Mouse (Mus musculus) neural tube, embryonic 14.5 days (tissue): ENCODE data around the gene Iqcg. TPM values are rescaled to one million over a fixed set of nuclear protein-coding genes. Genes with fewer than 3 reads are reported as not detected.
"Not testable (repeated sequence)": the region's sequence is repeated elsewhere in the genome, so short reads cannot be mapped to it uniquely, and the experiment has no call there.

ENCODE experiments used
- ATAC-seq: fragments of 200-750 bp; cut with Nextera tagmentation; 2 replicates; pipeline ENCODE4 v1.8.0; 2017; ENCODE audit warnings: low read depth, mild to moderate bottlenecking, moderate TSS enrichment, moderate library complexity
- H3K27ac ChIP-seq: fragments of 300-500 bp; sonication (generic); 2 replicates; pipeline ENCODE4 v1.5.1; 2014; ENCODE audit warnings: low read depth, mild to moderate bottlenecking, control low read depth, low read length, moderate library complexity, mixed read lengths
- H3K27me3 ChIP-seq: fragments of 300-500 bp; sonication (generic); 2 replicates; pipeline ENCODE4 v1.6.1; 2014; ENCODE audit warnings: low read length; ENCODE audit not compliant: control insufficient read depth, insufficient read depth
- H3K36me3 ChIP-seq: fragments of 300-500 bp; sonication (generic); 2 replicates; pipeline ENCODE4 v1.6.1; 2014; ENCODE audit warnings: low read length, mixed read lengths; ENCODE audit not compliant: control insufficient read depth, insufficient read depth
- H3K4me1 ChIP-seq: fragments of 300-500 bp; sonication (generic); 2 replicates; pipeline ENCODE4 v1.6.1; 2014; ENCODE audit warnings: low read length; ENCODE audit not compliant: control insufficient read depth, insufficient read depth
- H3K4me2 ChIP-seq: fragments of 300-500 bp; sonication (generic); 2 replicates; pipeline ENCODE4 v1.6.1; 2014; ENCODE audit warnings: mild to moderate bottlenecking, low read depth, low read length, control low read depth
- H3K4me3 ChIP-seq: fragments of 300-500 bp; sonication (generic); 2 replicates; pipeline ENCODE4 v1.5.1; 2014; ENCODE audit warnings: low read depth, low read length, control low read depth, mixed read lengths
- H3K9ac ChIP-seq: fragments of 300-500 bp; sonication (generic); replicated peaks from 2 replicates; pipeline ENCODE4 v1.6.1; 2014; ENCODE audit warnings: low read depth, mild to moderate bottlenecking, control low read depth, low read length, mixed read lengths
- H3K9me3 ChIP-seq: fragments of 300-500 bp; sonication (generic); 2 replicates; pipeline ENCODE4 v1.6.1; 2016; ENCODE audit warnings: low read length; ENCODE audit not compliant: control insufficient read depth
- WGBS: fragments of 180-500 bp; shearing (Covaris S2); extraction: QIAGEN DNeasy Blood & Tissue Kit; methylation state at CpG from one replicate; pipeline ENCODE4 v1.1.7; 2014; 5-methylcytosine and 5-hydroxymethylcytosine counted together
- polyA plus RNA-seq: library from polyadenylated mRNA; unstranded; fragments of >200 nt; fragmentation: Nextera tagmentation; extraction: Ambion mirVana; gene quantifications from 2 replicates; pipeline ENCODE4 v1.2.1, GENCODE M21; 2014

Gene Iqcg
- polyA plus RNA-seq, 1 experiment from 2014 or later = 5.8 TPM

DNA sequence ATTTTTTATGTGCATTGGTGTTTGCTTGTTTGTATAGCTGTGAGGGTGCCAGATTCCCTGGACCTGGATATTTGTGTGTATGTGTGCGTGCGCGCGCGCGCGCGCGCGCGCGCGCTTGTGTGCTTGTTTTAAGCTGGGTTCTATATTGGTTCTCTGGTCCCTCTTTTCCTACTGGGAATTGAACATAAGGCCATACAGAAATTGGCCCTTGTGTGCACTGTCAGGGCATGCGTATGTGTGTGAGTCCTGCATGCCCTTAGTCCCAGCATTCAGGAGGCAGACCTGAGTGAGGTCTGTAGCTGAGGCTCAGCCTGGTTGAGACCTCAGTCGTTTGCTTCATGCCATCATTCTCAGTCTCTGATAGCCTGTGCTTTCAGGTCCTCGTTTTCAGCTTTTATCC, 2.0 kb upstream of the Iqcg start:
- 0 out of 2 replicates have a peak overlapping the region, but pooled peaks have one; percentile 89 for H3K4me3 ChIP-seq
- peaks cover 26% of the 10 kb centered on the region for H3K36me3 ChIP-seq
- H3K4me2 ChIP-seq = peak overlapping the region; percentile 26
- no peaks in the 10 kb centered on the region for H3K27me3 ChIP-seq
- no peaks in the 10 kb centered on the region for H3K9me3 ChIP-seq
- peaks cover 10% of the 10 kb centered on the region for H3K4me1 ChIP-seq
- H3K27ac ChIP-seq = no peak overlapping the region
- ATAC-seq = no peak
- H3K9ac ChIP-seq = 0 out of 2 replicates have a peak overlapping the region, but pooled peaks have one; percentile 16
- WGBS = 90% methylated on average over 16 of the region's 16 CpGs

GRCm38 (mm10) chr16:33056786-33057185, 768 bp upstream of the Iqcg start:
- Histone ChIP-seq H3K4me3 (peak overlapping the region; percentile 89), H3K27me3 (no peaks in the 10 kb centered on the region), H3K27ac (peak overlapping the region; percentile 87), H3K9me3 (no peaks in the 10 kb centered on the region), H3K36me3 (peaks cover 26% of the 10 kb centered on the region), H3K4me1 (peaks cover 10% of the 10 kb centered on the region), H3K4me2 (peak overlapping the region; percentile 73), H3K9ac (peak overlapping the region; percentile 89)
- peak; percentile 25; the same call in 1 of the 2 replicates for ATAC-seq
- WGBS = 0% methylated on average over 24 of the region's 24 CpGs

GRCm38 (mm10) chr16:33055655-33056054, 363 bp downstream of the Iqcg start:
- H3K27me3 ChIP-seq = no peaks in the 10 kb centered on the region
- H3K4me3 ChIP-seq = peak overlapping the region; percentile 89
- 23% methylated on average over 10 of the region's 10 CpGs for WGBS
- no peak overlapping the region for H3K9ac ChIP-seq
- peak overlapping the region; percentile 73 for H3K4me2 ChIP-seq
- peak; percentile 52; the same call in 1 of the 2 replicates for ATAC-seq
- H3K4me1 ChIP-seq = peaks cover 10% of the 10 kb centered on the region
- H3K36me3 ChIP-seq = peaks cover 25% of the 10 kb centered on the region
- H3K27ac ChIP-seq = peak overlapping the region; percentile 87; the same call in 1 of the 2 replicates
- H3K9me3 ChIP-seq = no peaks in the 10 kb centered on the region

DNA sequence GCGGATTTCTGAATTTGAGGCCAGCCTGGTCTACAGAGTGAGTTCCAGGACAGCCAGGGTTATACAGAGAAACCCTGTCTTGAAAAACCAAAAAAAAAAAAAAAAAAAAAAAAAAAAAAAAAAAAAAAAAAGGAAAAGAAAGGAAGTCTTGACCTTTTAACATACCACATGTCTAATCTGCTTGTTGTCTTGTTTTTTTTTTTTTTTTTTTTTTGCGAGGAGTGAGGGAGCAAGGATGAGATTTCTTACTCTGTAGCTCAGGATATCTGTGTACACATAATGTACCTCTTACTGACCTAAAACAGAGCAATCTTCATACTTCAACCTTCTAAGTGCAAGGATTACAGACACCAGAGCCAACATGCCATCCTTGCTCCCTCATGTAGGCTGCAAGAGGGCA, 1.1 kb downstream of the Iqcg start:
- WGBS = 90% methylated on average over 2 of the region's 2 CpGs
- peaks cover 18% of the 10 kb centered on the region for H3K36me3 ChIP-seq
- H3K9ac ChIP-seq, ATAC-seq, H3K27me3 ChIP-seq, H3K9me3 ChIP-seq, H3K4me1 ChIP-seq, H3K4me2 ChIP-seq, H3K4me3 ChIP-seq, H3K27ac ChIP-seq: not testable (repeated sequence)

DNA sequence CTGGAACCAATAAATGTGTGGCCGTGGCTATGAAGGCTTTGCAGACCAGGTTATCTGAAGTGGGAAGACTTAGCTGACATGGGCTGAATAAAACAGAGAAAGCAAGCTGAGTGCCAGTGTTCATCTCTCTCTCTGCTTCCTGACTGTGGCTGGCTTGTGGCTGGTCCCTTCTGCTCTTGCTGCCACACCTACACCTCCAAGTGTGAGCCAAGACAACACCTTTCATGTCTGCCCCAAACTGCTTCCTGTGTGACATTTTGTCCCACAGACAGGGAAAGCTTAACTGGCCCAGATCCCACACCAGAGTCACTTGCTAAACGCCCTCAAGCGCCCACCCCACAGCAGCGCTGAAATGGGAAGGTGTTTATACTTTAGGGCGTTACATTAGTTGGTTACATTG, 2.9 kb downstream of the Iqcg start:
- Histone ChIP-seq H3K36me3 (peaks cover 3% of the 10 kb centered on the region; the same call in 1 of the 2 replicates), H3K9ac (no peak overlapping the region), H3K9me3 (no peaks in the 10 kb centered on the region), H3K27ac (no peak overlapping the region), H3K27me3 (no peaks in the 10 kb centered on the region), H3K4me3 (no peak overlapping the region), H3K4me2 (no peak overlapping the region), H3K4me1 (peaks cover 8% of the 10 kb centered on the region)
- no peak for ATAC-seq
- WGBS = 79% methylated on average over 5 of the region's 5 CpGs

GRCm38 (mm10) chr16:33049809-33050208, 6.2 kb downstream of the Iqcg start:
- no peaks in the 10 kb centered on the region for H3K27me3 ChIP-seq
- H3K4me3 ChIP-seq = no peak overlapping the region
- no peaks in the 10 kb centered on the region for H3K4me1 ChIP-seq
- WGBS = 96% methylated on average over 16 of the region's 16 CpGs
- H3K4me2 ChIP-seq = no peak overlapping the region
- H3K36me3 ChIP-seq = no peaks in the 10 kb centered on the region
- H3K9ac ChIP-seq = no peak overlapping the region
- no peaks in the 10 kb centered on the region for H3K9me3 ChIP-seq
- H3K27ac ChIP-seq = no peak overlapping the region
- no peak for ATAC-seq

GRCm38 (mm10) chr16:33048686-33049085, 7.3 kb downstream of the Iqcg start:
- no peaks in the 10 kb centered on the region for H3K36me3 ChIP-seq
- no peaks in the 10 kb centered on the region for H3K4me1 ChIP-seq
- 84% methylated on average over 2 of the region's 2 CpGs for WGBS

GRCm38 (mm10) chr16:33048004-33048403, 8.0 kb downstream of the Iqcg start:
- Histone ChIP-seq H3K4me1 (no peaks in the 10 kb centered on the region), H3K9ac (no peak overlapping the region), H3K36me3 (no peaks in the 10 kb centered on the region), H3K9me3 (no peaks in the 10 kb centered on the region), H3K4me3 (no peak overlapping the region), H3K27ac (no peak overlapping the region), H3K27me3 (no peaks in the 10 kb centered on the region), H3K4me2 (no peak overlapping the region)
- no peak for ATAC-seq
- WGBS = 90% methylated on average over 1 of the region's 1 CpGs

More at GRCm38 (mm10) chr16:33048686-33049085, 7.3 kb downstream of the Iqcg start:
- H3K4me3 ChIP-seq = no peak overlapping the region
- H3K27me3 ChIP-seq = no peaks in the 10 kb centered on the region
- no peak for ATAC-seq
- no peaks in the 10 kb centered on the region for H3K9me3 ChIP-seq
- no peak overlapping the region for H3K27ac ChIP-seq
- H3K4me2 ChIP-seq = no peak overlapping the region
- no peak overlapping the region for H3K9ac ChIP-seq

GRCm38 (mm10) chr16:33043268-33043667, 12.8 kb downstream of the Iqcg start:
- Histone ChIP-seq H3K4me1 (no peaks in the 10 kb centered on the region), H3K36me3 (no peaks in the 10 kb centered on the region), H3K4me2 (no peak overlapping the region), H3K9ac (no peak overlapping the region), H3K9me3 (no peaks in the 10 kb centered on the region), H3K4me3 (no peak overlapping the region), H3K27me3 (no peaks in the 10 kb centered on the region), H3K27ac (no peak overlapping the region)
- ATAC-seq = no peak
- 79% methylated on average over 2 of the region's 2 CpGs for WGBS
